Mouse (Mus musculus): ENCODE data around the gene Cers3. TPM values are rescaled to one million over a fixed set of nuclear protein-coding genes. Genes with fewer than 3 reads are reported as not detected.

Cers3 gene
- polyA plus RNA-seq, 1 experiment from 2014 or later = 0.08 TPM

- Histone ChIP-seq H3K4me1 (ENCODE audit: control insufficient read depth, low read depth, low read length) (no peaks in the 10 kb centered on the region), H3K4me3 (ENCODE audit: low read depth, low read length) (no peak overlapping the region), H3K4me2 (ENCODE audit: low read depth, low read length) (no peak overlapping the region), H3K9me3 (replicated peaks; ENCODE audit: control insufficient read depth, low read length) (no peaks in the 10 kb centered on the region), H3K27me3 (ENCODE audit: control insufficient read depth, insufficient read depth, low read depth, low read length) (no peaks in the 10 kb centered on the region), H3K36me3 (ENCODE audit: control insufficient read depth, insufficient read depth) (no peaks in the 10 kb centered on the region), H3K9ac (ENCODE audit: low read depth, low read length) (no peak overlapping the region), H3K27ac (ENCODE audit: low read length) (no peak overlapping the region)
- no peak for ATAC-seq (ENCODE audit: low read depth)
- 76% methylated on average over 7 of the region's 7 CpGs for WGBS (ENCODE audit: insufficient replicate concordance)
Observed at GRCm38 (mm10) chr7:66810436-66810835, 67.1 kb downstream of the Cers3 start.

GRCm38 (mm10) chr7:66811294-66811693 lies 68.0 kb downstream of the Cers3 start:
- H3K27me3 ChIP-seq (ENCODE audit: control insufficient read depth, insufficient read depth, low read depth, low read length) = no peaks in the 10 kb centered on the region
- no peak overlapping the region for H3K27ac ChIP-seq (ENCODE audit: low read length)
- no peaks in the 10 kb centered on the region for H3K9me3 ChIP-seq (replicated peaks; ENCODE audit: control insufficient read depth, low read length)
- WGBS (ENCODE audit: insufficient replicate concordance) = 63% methylated on average over 1 of the region's 1 CpGs
- no peak for ATAC-seq (ENCODE audit: low read depth)
- H3K4me3 ChIP-seq (ENCODE audit: low read depth, low read length) = no peak overlapping the region
- no peak overlapping the region for H3K4me2 ChIP-seq (ENCODE audit: low read depth, low read length)
- H3K4me1 ChIP-seq (ENCODE audit: control insufficient read depth, low read depth, low read length) = no peaks in the 10 kb centered on the region
- no peak overlapping the region for H3K9ac ChIP-seq (ENCODE audit: low read depth, low read length)
- no peaks in the 10 kb centered on the region for H3K36me3 ChIP-seq (ENCODE audit: control insufficient read depth, insufficient read depth)

GRCm38 (mm10) chr7:66812289-66812688 lies 69.0 kb downstream of the Cers3 start:
- H3K4me3 ChIP-seq (ENCODE audit: low read depth, low read length) = no peak overlapping the region
- no peak for ATAC-seq (ENCODE audit: low read depth)
- no peak overlapping the region for H3K9ac ChIP-seq (ENCODE audit: low read depth, low read length)
- no peak overlapping the region for H3K27ac ChIP-seq (ENCODE audit: low read length)
- no peaks in the 10 kb centered on the region for H3K36me3 ChIP-seq (ENCODE audit: control insufficient read depth, insufficient read depth)
- no peaks in the 10 kb centered on the region for H3K9me3 ChIP-seq (replicated peaks; ENCODE audit: control insufficient read depth, low read length)
- WGBS (ENCODE audit: insufficient replicate concordance) = 68% methylated on average over 4 of the region's 4 CpGs
- no peak overlapping the region for H3K4me2 ChIP-seq (ENCODE audit: low read depth, low read length)
- no peaks in the 10 kb centered on the region for H3K4me1 ChIP-seq (ENCODE audit: control insufficient read depth, low read depth, low read length)
- no peaks in the 10 kb centered on the region for H3K27me3 ChIP-seq (ENCODE audit: control insufficient read depth, insufficient read depth, low read depth, low read length)

DNA sequence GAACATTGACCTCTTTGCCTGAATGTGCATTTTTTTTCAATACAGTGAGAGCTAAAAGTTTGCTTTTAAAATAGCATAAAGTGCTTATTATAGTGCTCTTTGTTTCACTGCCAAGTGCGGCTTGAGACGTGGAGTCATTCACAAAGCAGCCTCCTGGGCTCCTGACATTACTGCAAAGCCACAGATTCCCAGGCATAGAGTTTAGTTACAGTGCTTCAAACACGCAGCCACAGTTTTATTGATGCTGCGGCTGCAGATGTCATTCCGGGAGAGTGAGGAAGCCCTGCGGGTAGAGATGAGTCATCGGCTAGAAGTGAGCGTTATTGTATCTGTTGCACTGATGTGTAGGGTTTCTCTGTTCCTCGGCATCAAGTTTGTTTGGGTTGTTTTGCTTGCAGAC lies 69.4 kb downstream of the Cers3 start:
- H3K27me3 ChIP-seq (ENCODE audit: control insufficient read depth, insufficient read depth, low read depth, low read length) = no peaks in the 10 kb centered on the region
- H3K27ac ChIP-seq (ENCODE audit: low read length) = no peak overlapping the region
- H3K36me3 ChIP-seq (ENCODE audit: control insufficient read depth, insufficient read depth) = no peaks in the 10 kb centered on the region
- 30% methylated on average over 9 of the region's 9 CpGs for WGBS (ENCODE audit: insufficient replicate concordance)
- no peak for ATAC-seq (ENCODE audit: low read depth)
- H3K4me1 ChIP-seq (ENCODE audit: control insufficient read depth, low read depth, low read length) = no peaks in the 10 kb centered on the region
- no peak overlapping the region for H3K4me3 ChIP-seq (ENCODE audit: low read depth, low read length)
- H3K9ac ChIP-seq (ENCODE audit: low read depth, low read length) = no peak overlapping the region
- no peaks in the 10 kb centered on the region for H3K9me3 ChIP-seq (replicated peaks; ENCODE audit: control insufficient read depth, low read length)
- no peak overlapping the region for H3K4me2 ChIP-seq (ENCODE audit: low read depth, low read length)

GRCm38 (mm10) chr7:66813172-66813571 lies 69.9 kb downstream of the Cers3 start:
- Histone ChIP-seq H3K9me3 (replicated peaks; ENCODE audit: control insufficient read depth, low read length) (no peaks in the 10 kb centered on the region), H3K4me3 (ENCODE audit: low read depth, low read length) (no peak overlapping the region), H3K4me1 (ENCODE audit: control insufficient read depth, low read depth, low read length) (no peaks in the 10 kb centered on the region), H3K4me2 (ENCODE audit: low read depth, low read length) (no peak overlapping the region), H3K27ac (ENCODE audit: low read length) (no peak overlapping the region), H3K27me3 (ENCODE audit: control insufficient read depth, insufficient read depth, low read depth, low read length) (no peaks in the 10 kb centered on the region), H3K9ac (ENCODE audit: low read depth, low read length) (no peak overlapping the region), H3K36me3 (ENCODE audit: control insufficient read depth, insufficient read depth) (no peaks in the 10 kb centered on the region)
- ATAC-seq (ENCODE audit: low read depth) = no peak
- 34% methylated on average over 1 of the region's 1 CpGs for WGBS (ENCODE audit: insufficient replicate concordance)

- Histone ChIP-seq H3K4me1 (ENCODE audit: control insufficient read depth, low read depth, low read length) (no peaks in the 10 kb centered on the region), H3K36me3 (ENCODE audit: control insufficient read depth, insufficient read depth) (no peaks in the 10 kb centered on the region), H3K9me3 (replicated peaks; ENCODE audit: control insufficient read depth, low read length) (no peaks in the 10 kb centered on the region), H3K9ac (ENCODE audit: low read depth, low read length) (no peak overlapping the region), H3K4me2 (ENCODE audit: low read depth, low read length) (no peak overlapping the region), H3K27ac (ENCODE audit: low read length) (no peak overlapping the region), H3K27me3 (ENCODE audit: control insufficient read depth, insufficient read depth, low read depth, low read length) (no peaks in the 10 kb centered on the region), H3K4me3 (ENCODE audit: low read depth, low read length) (no peak overlapping the region)
- ATAC-seq (ENCODE audit: low read depth) = no peak
- WGBS (ENCODE audit: insufficient replicate concordance) = 66% methylated on average over 6 of the region's 6 CpGs
Observed at GRCm38 (mm10) chr7:66815526-66815925, 72.2 kb downstream of the Cers3 start.

DNA sequence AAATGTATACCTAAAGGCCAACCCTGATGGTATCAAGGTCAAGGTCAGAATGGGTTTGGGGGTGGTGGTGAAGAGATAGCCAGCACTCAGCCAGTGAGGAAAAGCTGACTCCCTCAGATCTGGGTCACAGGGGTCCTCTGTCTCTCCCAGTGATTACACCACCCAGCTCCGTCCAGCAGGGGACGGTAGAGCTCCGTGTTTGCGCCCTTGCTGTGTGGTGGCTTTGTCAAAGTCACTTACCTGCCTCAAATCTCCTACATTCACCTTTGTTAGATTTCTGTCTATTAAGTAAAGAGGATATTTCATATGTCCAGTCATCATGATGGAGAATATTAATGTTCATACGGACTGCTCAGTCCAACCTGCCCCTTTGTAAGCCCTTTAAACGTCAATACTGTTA lies 76.7 kb downstream of the Cers3 start:
- no peaks in the 10 kb centered on the region for H3K27me3 ChIP-seq (ENCODE audit: control insufficient read depth, insufficient read depth, low read depth, low read length)
- no peak overlapping the region for H3K27ac ChIP-seq (ENCODE audit: low read length)
- WGBS (ENCODE audit: insufficient replicate concordance) = 22% methylated on average over 6 of the region's 6 CpGs
- H3K9ac ChIP-seq (ENCODE audit: low read depth, low read length) = no peak overlapping the region
- no peaks in the 10 kb centered on the region for H3K36me3 ChIP-seq (ENCODE audit: control insufficient read depth, insufficient read depth)
- H3K4me3 ChIP-seq (ENCODE audit: low read depth, low read length) = no peak overlapping the region
- no peak for ATAC-seq (ENCODE audit: low read depth)
- H3K4me2 ChIP-seq (ENCODE audit: low read depth, low read length) = no peak overlapping the region
- H3K4me1 ChIP-seq (ENCODE audit: control insufficient read depth, low read depth, low read length) = no peaks in the 10 kb centered on the region
- H3K9me3 ChIP-seq (replicated peaks; ENCODE audit: control insufficient read depth, low read length) = no peaks in the 10 kb centered on the region

- Histone ChIP-seq H3K4me1 (ENCODE audit: control insufficient read depth, low read depth, low read length) (no peaks in the 10 kb centered on the region), H3K27ac (ENCODE audit: low read length) (no peak overlapping the region), H3K4me3 (ENCODE audit: low read depth, low read length) (no peak overlapping the region), H3K4me2 (ENCODE audit: low read depth, low read length) (no peak overlapping the region), H3K9me3 (replicated peaks; ENCODE audit: control insufficient read depth, low read length) (no peaks in the 10 kb centered on the region), H3K36me3 (ENCODE audit: control insufficient read depth, insufficient read depth) (no peaks in the 10 kb centered on the region), H3K9ac (ENCODE audit: low read depth, low read length) (no peak overlapping the region), H3K27me3 (ENCODE audit: control insufficient read depth, insufficient read depth, low read depth, low read length) (no peaks in the 10 kb centered on the region)
- no peak for ATAC-seq (ENCODE audit: low read depth)
- 45% methylated on average over 5 of the region's 5 CpGs for WGBS (ENCODE audit: insufficient replicate concordance)
Observed at GRCm38 (mm10) chr7:66830803-66831202, 87.5 kb downstream of the Cers3 start.

DNA sequence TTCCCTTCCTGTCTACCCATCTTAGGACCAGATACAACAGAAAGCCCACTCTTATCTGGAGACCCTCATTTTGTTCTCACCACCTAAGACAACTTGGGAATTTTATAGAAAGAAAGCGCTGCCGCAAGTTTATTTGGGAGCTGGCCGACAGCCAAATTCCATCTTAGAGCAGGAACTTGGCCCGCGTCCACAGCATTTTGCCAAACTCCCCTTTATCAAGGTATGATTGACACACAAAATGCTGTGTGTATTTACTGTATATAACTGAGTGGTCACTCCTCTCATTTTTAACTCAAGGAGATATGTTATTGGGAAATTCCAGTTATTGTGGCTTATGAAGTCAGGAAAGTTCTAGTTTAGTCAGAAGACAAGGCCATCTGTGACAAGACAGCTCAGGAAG lies 88.0 kb downstream of the Cers3 start:
- Histone ChIP-seq H3K4me1 (ENCODE audit: control insufficient read depth, low read depth, low read length) (no peaks in the 10 kb centered on the region), H3K9me3 (replicated peaks; ENCODE audit: control insufficient read depth, low read length) (no peaks in the 10 kb centered on the region), H3K27me3 (ENCODE audit: control insufficient read depth, insufficient read depth, low read depth, low read length) (no peaks in the 10 kb centered on the region), H3K27ac (ENCODE audit: low read length) (no peak overlapping the region), H3K4me3 (ENCODE audit: low read depth, low read length) (no peak overlapping the region), H3K36me3 (ENCODE audit: control insufficient read depth, insufficient read depth) (no peaks in the 10 kb centered on the region), H3K9ac (ENCODE audit: low read depth, low read length) (no peak overlapping the region), H3K4me2 (ENCODE audit: low read depth, low read length) (no peak overlapping the region)
- ATAC-seq (ENCODE audit: low read depth) = no peak
- 74% methylated on average over 5 of the region's 5 CpGs for WGBS (ENCODE audit: insufficient replicate concordance)
